Mouse (Mus musculus) cerebellum, adult (tissue): ENCODE measurements around the gene Casz1.
A peak's percentile ranks its signal among the peaks of the same experiment; 100 is the strongest.

ENCODE experiments used
- ATAC-seq: cut with Nextera tagmentation; 2 replicates; pipeline ENCODE4 v1.9.2; 2017; ENCODE audit warnings: mild to moderate bottlenecking, moderate library complexity, mixed read lengths; ENCODE audit not compliant: insufficient number of reproducible peaks, low FRiP score, low TSS enrichment

Gene Casz1

DNA sequence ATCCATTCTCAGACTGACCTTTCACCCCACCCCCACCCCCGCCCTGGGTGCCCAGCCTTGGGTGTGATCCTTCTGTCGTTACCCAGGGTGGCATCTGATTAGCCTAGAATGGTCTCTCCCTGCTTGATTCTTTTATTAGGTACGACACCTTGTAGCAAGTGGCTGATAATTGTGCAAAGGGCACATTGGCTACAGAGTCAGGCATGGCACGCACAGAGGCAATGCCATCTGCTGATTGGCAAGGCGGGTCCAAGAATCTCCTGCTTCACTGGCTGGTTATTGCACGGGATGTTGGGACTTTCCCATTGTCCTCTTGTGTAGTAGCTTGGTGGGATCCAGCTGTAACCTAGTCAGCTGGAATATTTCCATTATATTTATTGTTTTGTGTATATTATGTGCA lies 33.4 kb downstream of the Casz1 start:
- ATAC-seq: no peak

GRCm38 (mm10) chr4:148842302-148842701 lies 38.1 kb downstream of the Casz1 start:
- no peak for ATAC-seq

- ATAC-seq: no peak
Measured at GRCm38 (mm10) chr4:148844921-148845320, 40.7 kb downstream of the Casz1 start.

GRCm38 (mm10) chr4:148846203-148846602 lies 42.0 kb downstream of the Casz1 start:
- ATAC-seq: no peak

DNA sequence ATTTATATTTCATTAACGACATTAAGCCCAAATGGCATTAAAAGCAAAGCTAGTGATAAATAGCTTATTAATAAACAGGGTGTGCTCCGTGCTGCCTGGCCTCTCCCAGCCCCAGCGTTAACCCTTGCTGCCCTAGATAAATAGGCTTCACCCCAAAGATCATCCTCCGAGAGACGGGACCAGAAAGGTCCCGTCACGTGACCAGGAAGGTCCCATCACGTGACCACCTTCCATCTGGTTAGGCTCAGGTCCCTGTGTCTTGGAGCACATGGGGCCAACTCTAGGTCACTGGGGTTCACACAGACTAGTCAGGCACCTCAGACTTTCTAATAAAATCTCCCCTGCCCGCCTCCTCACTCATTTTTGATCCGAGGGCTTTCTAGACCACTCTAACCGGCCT lies 42.5 kb downstream of the Casz1 start:
- no peak for ATAC-seq

DNA sequence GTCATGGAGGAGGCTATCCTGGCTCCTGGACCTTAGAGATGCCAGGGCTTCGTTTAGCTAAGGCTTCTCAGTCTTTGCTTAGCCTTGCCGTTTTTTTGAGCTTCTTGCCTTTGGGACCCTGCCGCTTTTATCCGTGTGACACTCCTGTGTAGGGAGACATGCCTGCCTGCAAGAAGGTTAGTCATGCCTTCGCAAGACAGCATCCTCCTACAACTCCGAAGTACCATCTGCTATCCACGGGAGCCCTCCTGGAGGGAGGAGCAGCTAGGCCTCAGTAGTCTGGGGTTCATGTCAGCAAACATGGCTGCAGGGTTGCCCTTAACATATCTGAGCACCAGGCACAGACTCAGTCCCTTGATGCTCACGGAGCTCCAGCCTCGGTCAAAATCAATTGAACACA lies 43.4 kb downstream of the Casz1 start:
- no peak for ATAC-seq

DNA sequence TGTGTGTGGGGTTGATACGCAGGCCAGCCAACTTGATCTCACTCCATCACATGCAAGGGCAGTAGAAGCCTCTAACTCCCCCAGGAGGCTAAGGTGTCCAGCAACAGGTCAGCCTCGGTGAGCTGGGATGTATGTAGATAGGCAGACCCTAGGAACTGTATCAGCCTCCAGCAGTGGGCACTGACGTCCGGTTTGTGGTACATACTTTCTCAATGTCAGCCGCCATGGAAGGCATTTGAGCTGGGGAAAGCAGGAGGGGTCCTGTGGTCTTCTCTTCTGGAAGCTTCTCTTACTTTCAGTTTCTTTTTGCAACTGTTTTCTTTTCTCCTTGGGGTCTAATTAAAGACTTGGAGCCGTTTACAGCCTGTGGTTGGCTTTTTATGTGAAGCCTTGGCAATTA lies 45.2 kb downstream of the Casz1 start:
- ATAC-seq: no peak

DNA sequence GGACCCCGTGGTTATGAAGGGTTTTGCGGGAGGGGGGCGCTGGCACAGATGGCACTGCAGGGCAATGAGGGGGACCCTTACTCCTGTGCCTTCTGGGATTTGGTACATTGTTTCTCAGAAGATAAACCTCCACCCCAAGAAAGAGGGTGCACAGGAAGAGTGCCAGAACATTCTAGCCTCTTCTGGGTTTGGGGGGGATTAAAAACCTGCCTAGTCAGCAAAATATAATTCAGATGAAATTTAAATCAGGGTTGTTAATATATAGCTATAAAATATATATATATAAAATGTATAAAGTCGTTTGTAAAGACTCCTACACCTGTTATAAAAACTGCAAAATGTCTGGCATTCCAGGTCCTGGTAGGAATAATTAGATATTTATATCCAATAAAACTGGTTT lies 48.8 kb downstream of the Casz1 start:
- no peak for ATAC-seq

DNA sequence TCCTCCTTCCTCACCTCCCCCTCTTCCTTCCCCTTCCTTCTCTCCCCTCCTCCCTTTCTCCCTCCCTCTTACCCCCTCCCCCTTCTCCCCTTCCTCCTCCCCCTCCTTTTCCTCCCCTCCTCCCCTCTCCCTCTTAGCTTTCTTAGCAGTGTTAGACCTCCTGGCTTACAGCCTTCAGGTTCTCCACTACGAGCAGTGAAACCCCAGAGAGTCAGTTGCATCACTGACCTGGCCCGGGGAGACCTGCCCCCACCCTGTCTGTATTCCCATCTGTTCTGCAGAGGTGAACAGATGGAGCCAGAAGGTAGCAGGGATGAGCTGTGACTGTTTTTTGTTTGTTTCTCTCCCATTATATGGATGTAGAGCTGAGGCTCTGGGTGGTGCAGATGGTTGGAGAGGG lies 49.9 kb downstream of the Casz1 start:
- no peak for ATAC-seq

GRCm38 (mm10) chr4:148855527-148855926 lies 51.3 kb downstream of the Casz1 start:
- ATAC-seq: no peak

DNA sequence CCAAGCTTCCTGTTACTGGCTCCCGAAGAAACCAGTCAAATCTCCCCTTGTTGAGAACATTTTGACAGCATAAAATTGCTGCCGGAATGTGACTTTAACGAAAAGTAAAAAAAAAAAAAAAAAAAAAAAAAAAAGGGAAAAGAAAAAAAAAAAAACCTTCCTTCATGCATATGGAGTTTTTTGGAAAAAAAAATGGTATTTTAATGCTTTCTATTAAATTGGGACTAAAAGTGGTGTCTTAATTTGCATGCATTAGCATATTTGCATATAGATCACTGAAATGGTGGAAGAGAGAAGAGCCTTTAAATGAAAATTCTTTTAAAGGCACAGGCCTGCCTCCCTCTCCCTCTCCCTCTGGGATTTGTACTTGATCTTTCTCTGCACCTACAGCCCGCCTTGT lies 52.0 kb downstream of the Casz1 start:
- no peak for ATAC-seq

DNA sequence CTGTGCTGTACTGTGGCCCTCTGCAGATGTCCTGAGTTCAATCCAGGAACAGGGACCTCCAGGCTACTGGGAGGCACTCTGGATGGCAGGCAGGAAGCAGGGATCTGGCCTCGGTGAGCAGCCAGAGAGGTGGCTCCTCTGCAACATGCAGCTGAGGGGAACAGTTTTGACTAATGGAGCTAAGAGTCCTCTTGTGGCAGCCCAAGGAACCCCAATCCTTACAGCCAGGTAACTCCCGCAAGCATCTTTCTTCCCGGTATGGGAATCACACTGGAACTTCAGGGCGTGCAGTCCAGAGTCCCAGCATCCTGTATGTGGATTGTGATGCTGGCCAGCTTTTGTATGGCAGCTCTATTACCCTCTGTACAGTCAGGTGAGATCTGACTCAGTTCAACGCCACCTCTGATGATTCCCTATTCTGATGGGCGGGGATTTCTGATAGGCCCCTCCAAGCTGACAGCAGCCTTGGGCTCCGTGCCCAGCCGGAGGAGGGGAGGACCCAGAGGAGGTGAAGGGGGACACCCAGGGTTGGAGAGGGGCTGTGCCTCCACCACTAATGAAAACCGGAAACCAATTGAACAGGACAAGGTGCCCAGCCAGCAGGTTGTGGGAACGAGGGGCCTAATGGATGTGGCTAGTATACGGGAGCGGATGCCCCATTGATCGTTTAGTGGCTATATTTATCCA lies 53.3 kb downstream of the Casz1 start:
- ATAC-seq: no peak

GRCm38 (mm10) chr4:148858194-148858593 lies 54.0 kb downstream of the Casz1 start:
- ATAC-seq: no peak

DNA sequence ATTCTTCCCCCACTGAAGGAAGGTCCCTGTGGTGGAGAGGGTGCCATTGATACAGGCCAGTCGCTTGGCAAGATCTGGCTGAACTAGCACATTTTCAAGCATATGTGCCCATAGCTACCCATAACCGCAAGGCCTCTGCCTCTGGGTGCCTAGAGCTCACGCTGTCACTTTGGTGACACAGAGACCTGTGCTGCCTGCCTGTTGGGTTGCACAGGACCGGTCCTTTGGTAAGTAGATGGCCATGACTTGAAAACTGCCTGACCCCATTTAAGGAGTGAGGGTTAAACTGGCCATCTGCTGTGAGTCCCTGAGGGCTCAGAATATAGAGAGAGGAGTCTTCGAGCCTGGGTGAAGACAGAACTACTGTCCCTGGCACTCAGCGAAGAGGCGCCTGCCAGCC lies 55.2 kb downstream of the Casz1 start:
- ATAC-seq: no peak

DNA sequence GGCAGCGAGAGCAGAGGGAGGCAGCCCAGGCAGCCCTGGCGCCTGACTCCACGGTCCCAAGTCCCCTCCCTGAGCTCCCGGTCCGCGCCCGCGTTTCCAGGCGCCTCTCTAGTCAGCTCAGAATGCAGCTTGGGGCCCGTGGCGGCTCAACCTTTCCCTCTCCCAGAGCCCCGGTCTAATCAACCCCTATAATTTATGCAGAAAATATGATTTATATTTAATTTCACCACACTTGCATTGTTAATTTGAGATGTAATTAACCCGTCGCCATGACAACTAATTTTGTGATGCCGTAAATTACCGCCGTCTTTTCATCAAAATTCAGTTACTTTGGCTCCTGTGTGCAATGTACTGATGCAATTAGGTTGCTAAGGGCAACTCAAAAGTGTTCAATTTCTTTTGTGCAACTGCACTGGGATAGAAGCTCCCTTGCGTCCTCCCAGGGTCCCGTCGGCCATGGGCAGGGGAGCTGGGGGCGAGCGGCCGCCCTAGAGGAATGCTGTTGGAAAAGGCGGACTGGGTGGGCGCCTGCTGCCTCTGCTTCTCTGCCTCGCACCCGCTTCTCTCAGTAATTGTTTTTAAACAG lies 55.8 kb downstream of the Casz1 start:
- ATAC-seq: no peak

- no peak for ATAC-seq
Measured at GRCm38 (mm10) chr4:148860636-148861035, 56.4 kb downstream of the Casz1 start.

DNA sequence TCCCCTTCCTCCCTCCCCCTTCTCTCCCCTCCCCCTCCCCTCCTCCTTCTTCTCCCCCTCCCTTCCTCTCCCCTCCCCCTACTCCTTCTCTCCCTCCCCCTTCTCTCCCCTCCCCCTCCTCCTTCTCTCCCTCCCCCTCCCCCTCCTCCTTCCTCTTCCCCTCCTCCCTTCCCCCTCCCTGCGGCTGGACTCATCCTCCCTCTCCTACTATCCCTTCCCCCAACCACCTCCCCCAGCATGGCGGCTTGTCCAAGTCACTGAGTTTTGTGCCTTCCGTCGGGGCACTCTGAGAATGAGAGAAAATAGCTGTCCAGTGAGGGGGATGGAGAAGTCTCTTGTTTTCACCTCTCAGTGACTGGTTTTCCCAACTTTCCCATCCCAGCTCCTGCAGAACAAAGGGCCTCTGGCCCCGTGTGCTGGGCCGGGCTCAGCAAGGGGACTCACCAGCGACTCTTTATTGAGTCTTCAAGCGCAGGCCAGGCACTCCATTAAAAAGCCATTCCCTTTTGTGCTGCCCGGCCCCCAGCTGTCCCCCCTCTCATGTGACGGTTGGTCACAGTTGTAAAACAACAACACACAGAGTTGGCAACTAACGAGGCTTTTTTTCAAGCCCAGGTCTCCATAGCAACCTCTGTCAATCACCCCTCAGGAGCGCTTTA lies 62.7 kb downstream of the Casz1 start:
- no peak for ATAC-seq

- no peak for ATAC-seq
Measured at GRCm38 (mm10) chr4:148867721-148868397, 63.6 kb downstream of the Casz1 start.

- ATAC-seq: peak; percentile 64; the same call in 1 of the 2 replicates
Measured at GRCm38 (mm10) chr4:148869566-148869965, 65.3 kb downstream of the Casz1 start.

DNA sequence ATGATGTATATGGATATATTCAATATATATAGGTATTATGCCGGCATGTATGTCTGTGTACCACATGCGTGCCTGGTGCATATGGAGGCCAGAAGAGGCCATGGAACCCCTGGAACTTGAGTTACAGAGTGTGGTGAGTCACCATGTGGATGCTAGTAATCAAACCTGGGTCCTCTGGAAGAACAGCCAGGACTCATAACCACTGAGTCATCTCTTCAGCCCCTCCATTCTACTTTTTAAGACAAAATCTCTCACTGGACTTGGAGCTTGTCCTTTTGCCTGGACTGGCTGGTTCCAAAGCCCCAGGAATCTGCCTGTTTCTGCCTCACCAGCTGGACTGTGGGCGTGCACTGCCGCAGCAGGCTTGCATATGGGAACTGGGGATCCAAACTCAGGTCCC lies 66.3 kb downstream of the Casz1 start:
- ATAC-seq: no peak

DNA sequence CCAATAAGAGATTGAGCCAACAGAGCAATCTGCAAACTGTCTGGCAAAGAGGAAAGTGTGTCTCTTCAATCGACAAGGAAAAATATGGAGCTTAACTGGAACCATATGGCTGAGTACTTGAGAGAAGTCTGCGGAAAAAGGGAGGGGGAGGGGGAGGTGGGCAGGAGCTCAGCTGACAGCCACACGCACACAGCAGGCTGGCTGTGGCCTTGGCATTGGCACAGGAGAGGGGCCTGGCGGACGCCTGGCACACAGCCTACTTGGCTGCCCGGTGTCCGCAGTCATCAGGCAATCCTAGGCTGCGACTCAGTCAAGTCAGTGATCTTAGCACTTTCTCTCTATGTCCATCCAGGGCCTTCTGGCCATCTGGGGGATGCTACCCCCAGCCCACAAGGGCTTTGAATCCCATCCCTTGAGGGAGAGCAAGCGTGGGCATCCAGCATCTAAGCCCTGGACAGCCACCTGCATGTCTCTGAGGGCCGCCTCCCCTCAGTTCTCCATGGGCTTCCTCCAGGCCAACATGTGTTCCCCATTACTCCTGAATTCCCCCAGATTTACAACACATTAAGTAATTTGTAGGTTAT lies 67.6 kb downstream of the Casz1 start:
- peak; percentile 33; the same call in 1 of the 2 replicates for ATAC-seq
